Mouse (Mus musculus) layer of hippocampus, adult 18-20 months (tissue): ENCODE results near the gene Gm853. TPM values are rescaled to one million over a fixed set of nuclear protein-coding genes. Genes with fewer than 3 reads are reported as not detected.

Experiments
- DNase-seq, 2 experiments: peaks; one replicate each; pipeline ENCODE4 v3.0.0; 2022; ENCODE audit warnings: low spot score in 2 of 2
- total RNA-seq, 2 experiments: library from RNA; stranded (reverse); gene quantifications; 2 replicates each; pipeline ENCODE4 v1.2.3; 2021

Gene Gm853
- total RNA-seq, 2 experiments from 2014 or later, result not detected

DNA sequence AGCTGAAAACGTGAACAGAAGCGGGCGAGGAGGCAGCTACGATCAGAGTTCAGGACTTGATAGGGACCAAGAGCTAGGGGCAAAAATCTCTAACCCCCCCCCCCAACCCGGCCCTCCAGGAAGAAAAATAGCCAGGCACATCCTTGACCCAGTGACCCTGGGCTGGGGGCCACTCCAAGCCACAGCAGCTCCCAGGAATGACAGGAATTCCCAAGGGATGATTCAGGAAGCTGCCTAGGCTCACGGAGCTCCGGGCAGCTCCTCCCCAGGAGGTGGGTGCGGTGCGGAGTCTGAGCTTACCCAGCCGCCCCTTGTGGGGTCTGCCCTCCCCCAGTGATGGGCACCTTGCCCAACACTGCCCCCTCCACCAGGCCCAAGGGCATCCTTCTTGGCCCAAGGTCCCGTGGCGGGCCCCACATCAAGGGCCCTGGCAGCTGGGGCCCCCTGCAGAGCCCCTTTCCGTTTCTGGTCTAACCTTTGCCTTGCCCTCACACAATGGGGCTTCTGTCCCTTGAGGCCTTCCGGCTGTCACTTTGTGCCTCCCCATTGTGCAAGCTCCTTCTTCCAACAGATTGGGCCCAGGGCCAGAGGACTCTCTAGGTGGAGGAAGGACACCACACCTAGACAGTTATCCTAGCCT, 47.0 kb downstream of the Gm853 start, which contains the start of gene Tinagl1:
Tinagl1 (minus strand) TSS at position 51 of the 640 bp plus-strand sequence.
- DNase-seq, result no peak

DNA sequence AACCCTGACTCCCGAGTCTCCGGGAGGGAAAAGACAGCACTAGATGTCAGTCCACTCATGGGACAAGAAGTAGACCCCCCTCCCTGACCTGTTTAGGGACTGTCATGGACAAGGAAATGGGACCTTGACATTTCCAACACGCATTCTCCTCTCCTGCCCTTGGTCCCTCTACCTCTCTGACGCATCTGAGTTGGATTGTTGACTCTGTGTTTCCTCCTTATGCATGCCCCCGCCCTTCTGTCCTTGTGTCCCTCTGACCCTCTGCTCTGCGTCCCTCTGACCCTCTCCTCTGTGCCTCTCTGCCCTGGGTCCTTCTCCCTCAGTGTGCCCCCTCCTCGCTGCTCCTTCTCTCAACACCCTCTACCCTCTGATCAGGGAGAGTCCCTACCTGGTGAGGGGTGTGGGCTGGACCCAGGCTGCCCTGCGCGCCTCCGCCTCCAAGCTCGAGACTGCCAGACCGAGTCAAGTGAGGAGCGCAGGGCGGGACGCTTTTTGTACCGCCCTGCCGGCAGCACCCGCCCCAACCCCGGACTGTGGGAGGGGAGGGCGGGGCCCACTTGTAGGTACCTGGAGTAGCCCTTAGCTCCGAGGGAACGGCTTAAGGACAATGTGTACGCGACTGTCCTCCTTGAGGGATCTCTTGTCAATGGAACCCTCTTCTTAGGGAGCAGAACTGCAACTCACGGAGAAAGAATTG, 47.7 kb downstream of the Gm853 start:
- DNase-seq, result no peak

DNA sequence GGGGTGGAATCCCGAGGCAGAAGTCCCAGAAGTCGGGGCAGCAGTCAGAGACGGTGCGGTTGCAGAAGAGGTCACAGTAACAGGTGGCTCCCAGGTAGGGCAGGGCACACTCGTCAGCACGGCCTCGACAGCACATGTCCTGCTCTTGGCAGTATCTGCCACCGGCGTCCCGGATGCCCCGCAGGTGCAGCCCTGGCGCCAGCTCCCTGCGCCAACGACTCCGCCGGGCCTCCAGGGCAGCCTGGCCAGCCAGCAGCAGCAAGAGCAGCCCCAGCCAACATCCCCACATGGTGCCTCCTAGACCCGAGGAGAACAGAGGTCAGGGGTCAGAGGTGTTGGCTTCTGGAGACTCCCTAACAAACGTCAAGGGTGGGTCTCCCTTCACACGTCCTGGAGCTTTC, 48.3 kb downstream of the Gm853 start:
- DNase-seq, result no peak

DNA sequence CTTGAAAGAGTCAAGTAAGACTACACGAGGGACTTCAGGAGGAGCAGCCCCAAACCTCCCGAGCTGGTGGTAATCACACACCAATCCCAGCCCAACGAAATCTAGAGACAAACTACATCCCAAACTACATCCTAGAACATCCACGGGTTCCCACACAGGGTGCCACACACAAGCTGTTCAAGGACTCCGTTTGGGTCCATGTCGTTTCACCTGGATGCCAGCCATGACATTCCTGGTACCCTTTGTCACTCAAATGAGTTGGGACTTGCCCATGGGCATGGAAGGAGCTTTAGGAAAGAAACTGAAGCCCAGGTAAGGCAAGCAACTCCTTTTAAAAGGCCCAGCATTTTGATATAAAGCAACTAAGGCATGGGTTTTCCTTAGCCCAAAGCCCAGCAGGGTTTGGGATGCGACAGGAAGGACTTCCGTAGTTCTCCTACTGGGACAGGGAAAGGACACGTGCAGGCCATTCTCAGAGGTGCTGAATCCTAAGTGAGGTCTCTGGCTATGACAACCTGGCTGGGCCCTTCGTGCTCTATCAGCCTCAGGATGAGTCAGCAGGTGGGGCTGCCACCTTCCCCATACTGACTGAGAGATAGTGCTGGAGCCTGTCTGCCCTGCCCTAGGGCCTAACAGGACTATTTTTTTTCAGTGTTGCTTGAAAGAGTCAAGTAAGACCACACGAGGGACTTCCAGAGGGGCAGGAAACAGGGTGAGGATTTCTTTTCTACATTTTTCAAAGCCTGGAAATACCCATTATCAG, 49.0 kb downstream of the Gm853 start:
- DNase-seq, result no peak

DNA sequence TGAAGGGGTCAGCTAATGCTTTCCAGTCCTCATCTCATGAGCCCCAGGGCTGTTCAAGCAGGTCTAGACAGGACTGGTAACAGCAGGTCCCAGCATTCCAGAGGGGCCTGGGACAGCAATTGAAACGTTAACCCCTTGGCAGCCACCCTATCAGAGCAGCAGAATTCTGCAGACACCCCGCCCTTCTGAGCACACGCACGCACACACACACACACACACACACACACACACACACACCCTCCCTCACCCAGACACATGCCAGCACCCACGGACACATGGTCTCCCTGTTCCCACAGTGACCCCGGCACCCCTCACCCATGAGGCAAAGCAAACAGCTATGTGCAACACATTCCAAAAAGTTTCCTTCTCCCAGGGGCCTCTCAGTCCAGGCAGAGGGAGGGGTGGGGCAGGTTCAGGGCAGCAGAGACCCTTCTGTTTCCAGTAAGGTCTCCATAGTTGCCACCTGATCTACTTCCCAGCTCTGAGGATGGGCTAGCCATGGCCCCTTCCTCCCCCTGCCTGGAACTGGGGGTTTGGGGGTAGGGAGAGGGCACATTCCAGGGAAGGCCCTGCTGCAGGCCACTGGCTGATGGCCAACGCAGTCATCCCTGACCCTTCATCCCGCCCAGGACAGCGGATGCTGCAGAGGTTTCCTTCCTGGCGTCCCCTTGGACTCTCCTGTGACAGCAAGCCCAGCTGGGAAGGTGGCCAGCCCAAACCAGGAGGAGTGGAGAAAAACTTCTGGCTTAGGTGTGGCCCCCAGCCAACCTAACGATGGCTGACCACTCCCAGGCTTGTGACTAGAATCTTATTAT, 50.0 kb downstream of the Gm853 start:
- DNase-seq, result no peak

DNA sequence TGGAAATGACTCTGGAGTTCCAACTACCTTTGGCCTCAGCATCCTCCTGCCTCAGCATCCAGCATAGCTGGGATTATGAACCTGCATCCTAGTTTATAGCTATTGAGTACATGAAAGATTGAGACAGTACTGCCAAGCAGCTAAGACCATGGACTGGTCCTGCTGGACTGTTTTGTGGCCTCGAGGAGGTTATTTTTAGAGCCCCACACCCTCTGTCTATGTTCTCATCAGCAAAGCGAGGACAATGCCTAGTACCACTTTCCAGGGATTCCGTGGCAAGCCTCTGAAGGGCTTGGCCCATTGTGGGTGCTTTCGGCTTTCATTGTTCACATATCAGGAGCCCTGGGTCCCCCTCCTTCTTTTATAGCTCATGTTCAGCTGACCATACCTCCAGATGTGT, 51.8 kb downstream of the Gm853 start:
- no peak for DNase-seq

DNA sequence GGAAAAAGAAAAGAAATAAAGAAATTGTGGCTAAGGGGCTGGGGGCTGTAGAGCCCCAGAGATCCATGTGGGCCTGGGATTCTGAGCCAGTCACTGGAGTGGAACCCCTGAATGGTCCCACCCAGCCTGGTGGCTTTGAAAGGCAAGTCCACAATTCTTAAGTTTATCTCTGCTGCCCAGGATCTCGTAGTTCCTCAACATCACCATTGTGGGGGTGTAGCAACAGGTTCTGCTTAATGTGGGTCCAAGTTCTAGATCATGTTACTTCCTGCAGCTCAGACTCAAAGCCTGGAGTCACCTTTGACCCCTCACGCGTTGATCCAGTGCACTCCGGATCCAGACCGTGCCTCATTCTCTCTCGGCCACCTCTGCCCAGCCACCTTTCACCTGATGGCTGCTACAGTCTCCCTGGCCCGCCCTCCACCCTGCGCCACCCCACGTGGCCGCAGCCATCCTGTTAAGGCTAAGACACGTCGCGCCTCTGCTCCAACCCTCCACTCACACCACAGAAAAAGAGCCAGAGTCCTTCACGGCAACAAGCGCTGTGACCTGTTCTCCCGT, 52.7 kb downstream of the Gm853 start:
- no peak for DNase-seq

DNA sequence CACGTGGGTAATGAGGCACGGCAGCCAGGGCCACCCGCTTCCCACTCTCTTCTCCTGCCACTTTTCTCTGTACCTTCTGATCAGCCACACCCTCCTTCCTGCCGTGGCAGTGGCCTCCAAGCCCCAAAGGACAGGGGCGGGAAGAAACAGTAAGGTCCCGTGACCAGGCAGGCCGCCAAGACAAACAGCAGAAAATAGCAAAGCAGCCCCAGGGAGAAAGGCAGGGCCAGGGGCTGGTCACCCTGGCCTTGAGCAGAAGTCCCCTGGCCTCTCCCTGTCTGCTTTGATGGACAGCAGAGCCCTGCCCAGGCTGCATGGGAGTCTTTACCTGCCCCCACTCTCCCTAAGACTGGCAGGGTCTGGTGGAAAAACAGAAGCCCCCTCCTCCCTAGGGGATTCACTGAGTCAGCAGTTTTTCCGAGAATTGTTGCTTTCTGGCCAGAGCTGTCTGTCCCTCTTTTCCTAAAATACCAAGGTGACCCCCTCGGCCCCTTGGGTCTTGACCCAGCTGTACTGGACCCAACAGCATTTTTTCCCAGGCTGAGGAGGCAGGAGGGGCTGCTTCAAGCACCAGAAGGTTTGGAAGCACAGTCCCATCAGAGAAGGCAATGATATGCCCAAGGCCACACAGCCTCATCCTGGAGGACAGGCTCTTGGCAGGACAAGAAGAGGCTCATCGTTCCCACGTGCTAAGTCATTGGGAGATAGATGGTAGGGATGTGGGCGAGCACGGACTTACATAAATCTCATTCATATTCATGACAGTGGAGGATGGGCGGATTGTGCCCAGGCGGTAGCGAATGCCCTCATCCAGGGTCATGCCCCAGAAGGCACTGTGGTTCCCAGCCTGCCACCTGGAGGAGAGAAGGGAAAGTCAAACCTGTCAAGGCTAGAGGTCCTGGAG, 53.7 kb downstream of the Gm853 start:
- no peak for DNase-seq

DNA sequence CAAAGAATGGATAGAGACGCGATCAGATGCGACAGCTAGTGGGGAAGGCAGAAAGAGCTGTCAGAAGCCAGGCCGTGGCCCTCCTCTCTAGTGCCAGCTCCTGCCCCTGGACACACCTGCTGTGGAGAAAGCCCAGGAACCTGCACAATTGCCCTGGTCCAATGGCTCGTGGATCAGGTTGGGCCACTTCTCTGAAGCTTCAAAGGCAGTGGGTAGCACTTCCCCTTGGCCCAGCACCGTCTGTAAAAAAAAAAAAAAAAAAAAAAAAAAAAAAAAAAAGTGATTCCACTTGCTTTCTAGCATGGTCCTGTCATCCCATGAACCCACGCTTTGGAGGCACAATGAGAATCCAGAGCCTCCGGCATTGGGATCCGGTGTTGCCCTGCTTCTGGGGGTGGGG, 54.4 kb downstream of the Gm853 start:
- no peak for DNase-seq

DNA sequence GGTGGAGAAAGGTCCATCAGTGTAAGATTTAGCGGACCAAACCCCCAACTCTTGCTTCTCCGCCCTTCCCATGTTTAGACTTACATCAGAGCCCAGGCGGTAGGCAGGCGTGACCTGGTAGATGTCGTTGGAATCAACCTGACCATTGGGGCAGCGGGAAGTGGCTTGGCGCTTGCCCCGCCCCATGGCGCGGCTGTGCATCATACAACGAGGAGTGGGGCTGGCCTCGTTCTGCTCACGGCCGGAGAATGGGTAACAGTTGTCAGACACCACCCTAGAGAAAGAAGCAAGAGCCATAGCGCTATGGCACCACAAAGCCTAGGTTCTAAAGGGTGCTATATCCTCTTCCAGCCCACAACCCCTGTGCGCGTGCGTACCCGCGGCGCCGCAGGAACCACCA, 54.9 kb downstream of the Gm853 start:
- DNase-seq, result no peak

DNA sequence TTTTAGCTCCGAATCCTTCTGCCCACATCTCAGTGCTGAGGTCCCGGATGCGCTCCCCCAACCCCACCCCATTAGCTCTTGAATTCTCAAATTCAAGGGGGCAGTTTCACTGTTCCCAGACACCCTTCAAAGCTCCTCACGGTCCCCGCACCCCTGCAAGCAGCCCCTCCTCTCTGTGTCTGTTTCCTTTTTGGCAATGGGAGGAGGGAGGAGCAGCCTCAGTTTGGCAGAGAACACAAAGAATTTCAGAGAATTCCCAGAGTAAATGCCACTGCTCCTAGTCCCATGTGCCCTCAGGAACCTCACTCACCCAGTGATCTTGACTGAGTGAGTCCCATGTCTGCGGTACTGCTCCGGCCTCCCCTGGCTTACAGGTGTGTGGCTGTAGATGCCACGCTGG, 55.6 kb downstream of the Gm853 start:
- no peak for DNase-seq

DNA sequence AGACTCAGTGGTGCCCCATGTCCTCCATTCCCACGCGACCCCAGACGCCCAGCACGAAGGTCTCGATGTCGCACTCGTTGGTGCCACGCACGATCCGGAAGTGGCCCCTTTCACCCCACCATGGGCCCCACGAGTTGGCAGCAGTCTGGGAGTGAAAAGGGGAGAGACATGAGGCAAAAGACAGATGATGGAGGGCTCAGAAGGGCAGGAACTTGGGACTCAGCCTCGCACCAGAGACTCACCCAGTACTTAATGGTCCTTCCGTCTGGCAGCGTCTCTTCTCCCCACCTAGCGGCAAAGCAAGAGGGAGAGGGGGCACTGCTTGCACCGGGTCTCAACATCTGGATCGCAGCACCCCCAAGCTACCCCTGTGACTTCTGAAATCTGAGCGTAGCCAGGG, 56.1 kb downstream of the Gm853 start:
- no peak for DNase-seq

DNA sequence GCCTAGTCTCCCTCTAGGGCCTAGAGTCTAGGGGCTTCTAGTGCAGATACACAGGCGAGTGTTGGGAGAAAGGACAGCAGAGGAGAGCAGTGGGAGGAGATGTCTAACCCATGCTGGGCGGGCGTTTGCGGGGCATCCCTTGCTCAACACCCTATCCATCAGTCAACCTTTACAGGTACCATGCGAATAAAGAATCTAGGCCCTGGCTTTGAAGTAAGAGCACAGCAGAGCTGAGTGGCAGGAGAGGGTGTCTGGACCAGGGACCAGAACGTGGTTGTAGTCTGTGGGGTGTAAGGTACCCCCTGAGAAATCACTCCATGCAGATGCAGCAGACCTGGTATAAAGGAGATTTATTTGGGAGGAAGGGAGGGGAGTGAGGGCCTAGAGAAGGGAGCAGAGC, 58.1 kb downstream of the Gm853 start:
- no peak for DNase-seq

DNA sequence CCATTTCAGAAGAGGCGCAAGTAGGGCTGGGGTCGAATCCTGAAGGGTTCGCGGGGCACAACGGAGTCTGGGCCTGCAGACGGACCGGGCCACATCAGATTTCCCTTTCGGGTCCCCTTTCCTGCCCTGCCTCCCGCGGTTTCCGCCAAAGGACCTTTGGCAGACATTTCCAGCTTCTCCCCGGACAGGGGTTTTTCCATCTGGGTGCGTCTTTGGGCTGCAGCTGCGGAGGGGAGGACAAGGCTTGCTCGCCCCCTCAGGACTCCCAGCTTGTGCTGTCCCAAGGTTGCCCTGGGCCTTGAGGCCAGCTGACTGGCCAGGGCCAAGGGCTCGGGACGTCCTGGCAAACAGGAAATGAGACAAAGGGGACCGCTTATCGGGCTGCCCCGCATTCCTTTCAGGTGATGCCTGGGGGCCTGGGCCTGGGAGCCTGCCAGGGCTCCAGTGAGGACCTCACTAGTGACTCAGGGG, 58.8 kb downstream of the Gm853 start:
- no peak for DNase-seq

DNA sequence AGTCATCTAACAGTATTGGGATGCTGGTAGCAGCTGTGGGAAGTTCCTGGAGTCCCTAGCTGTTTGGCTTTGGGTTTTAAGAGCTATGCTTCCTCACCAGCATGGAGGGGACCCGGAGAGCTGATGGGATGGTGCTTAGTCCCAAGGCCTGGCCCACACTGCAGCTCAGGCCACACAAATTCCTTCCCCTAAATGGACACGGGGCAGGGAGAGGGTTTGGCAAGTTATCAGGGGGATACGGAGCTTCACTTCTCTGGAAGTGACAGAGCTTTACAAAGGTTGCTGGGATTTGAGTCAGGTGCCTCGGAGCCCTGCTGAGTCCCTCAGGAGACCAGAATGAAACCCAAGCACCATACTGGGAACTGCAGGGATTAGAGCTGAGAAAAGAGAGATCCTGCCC, 60.9 kb downstream of the Gm853 start:
- no peak for DNase-seq

Other genes starting within 250 kb of the Gm853 start
- 100 to 1,000 TPM; 515 to 540 TPM for gene Adgrb2, start 237.5 kb downstream of the Gm853 start, total RNA-seq
- gene Col16a1, start 174.6 kb downstream of the Gm853 start, total RNA-seq, result 10 to 100 TPM; 11.3 to 12.2 TPM
- gene Pef1, start 119.8 kb downstream of the Gm853 start, total RNA-seq, result 10 to 100 TPM; 71.9 to 72.0 TPM
- 1 to 10 TPM; 1.6 to 2.3 TPM for gene Hcrtr1, start 83.0 kb downstream of the Gm853 start, total RNA-seq
- 10 to 100 TPM; 12.5 to 15.9 TPM for gene Tinagl1, start 47.3 kb downstream of the Gm853 start, total RNA-seq
- gene Serinc2, start 56.8 kb upstream of the Gm853 start, total RNA-seq, result 10 to 100 TPM in 1 of 2 experiments, 1 to 10 TPM in 1; 9.4 to 11.2 TPM
- 100 to 1,000 TPM in 1 of 2 experiments, 10 to 100 TPM in 1; 91.8 to 107 TPM for gene Fabp3, start 86.2 kb upstream of the Gm853 start, total RNA-seq
- gene Gm10570, start 86.3 kb upstream of the Gm853 start, total RNA-seq, result 1 to 10 TPM in 1 of 2 experiments, under 1 TPM in 1; 0.69 to 2.4 TPM
- 10 to 100 TPM; 66.7 to 72.6 TPM for gene Zcchc17, start 137.5 kb upstream of the Gm853 start, total RNA-seq
- 10 to 100 TPM; 31.2 to 32.6 TPM for gene Snrnp40, start 137.7 kb upstream of the Gm853 start, total RNA-seq